Mouse (Mus musculus) liver, adult 2 months (tissue): Measurements from ENCODE around the gene Kdm6b.

Experiments
- CTCF ChIP-seq: fragments of 200-500 bp; IDR thresholded peaks from 2 replicates; pipeline ENCODE4 v1.5.1; 2011; ENCODE audit warnings: low read depth, low read length, control low read depth
- POLR2A ChIP-seq: fragments of 200-500 bp; IDR thresholded peaks from 2 replicates; pipeline ENCODE4 v1.6.1; 2011; ENCODE audit warnings: low read length, control low read depth; ENCODE audit not compliant: insufficient read depth; ENCODE audit errors: extremely low read depth

DNA sequence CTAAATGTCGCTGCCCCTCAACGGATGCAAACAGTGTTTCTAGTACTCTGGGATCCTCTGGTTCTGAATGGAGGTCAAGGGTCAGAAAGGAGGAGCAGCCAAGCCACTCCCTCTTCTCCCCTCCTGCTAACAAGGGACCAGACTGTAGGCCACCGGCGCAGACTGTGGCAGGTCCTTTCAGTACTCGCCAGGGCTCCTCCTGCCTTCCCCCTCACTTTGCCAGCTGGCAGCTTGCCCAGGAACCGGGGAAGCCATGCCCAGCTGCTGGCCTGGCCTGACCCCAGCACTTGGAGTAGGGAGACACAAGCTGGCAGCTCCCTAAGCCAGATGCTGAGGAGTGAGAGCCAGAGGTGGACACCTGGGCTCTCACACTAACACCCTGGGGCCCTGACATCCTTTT lies 48.6 kb downstream of the Kdm6b start:
- TF ChIP-seq POLR2A (0 out of 2 replicates have a peak, but pooled peaks have one; percentile 16), CTCF (no peak)
